Mouse (Mus musculus): ENCODE data around the gene Saa4. TPM values are rescaled to one million over a fixed set of nuclear protein-coding genes. Genes with fewer than 3 reads are reported as not detected.

Saa4 gene
- total RNA-seq, 1 experiment = not detected

GRCm38 (mm10) chr7:46678417-46678816 lies 54.0 kb downstream of the Saa4 start:
- H3K9me3 ChIP-seq (ENCODE audit: control insufficient read depth, insufficient read depth, low read depth, low read length) = no peaks in the 10 kb centered on the region
- DNase-seq (ENCODE audit: low read depth, low spot score) = no peak
- no peak for TF ChIP-seq ZC3H11A (IDR thresholded peaks at IDR 0.05; ENCODE audit: borderline replicate concordance, low read depth, low read length)
- TF ChIP-seq MAFK (IDR thresholded peaks at IDR 0.05; ENCODE audit: insufficient read depth, low read depth, low read length) = no peak
- TF ChIP-seq CHD2 (IDR thresholded peaks at IDR 0.05; ENCODE audit: low read depth, low read length) = no peak
- TF ChIP-seq HCFC1 (IDR thresholded peaks at IDR 0.05; ENCODE audit: borderline replicate concordance, insufficient read depth, low read length) = no peak
- no peak for TF ChIP-seq ZNF384 (IDR thresholded peaks at IDR 0.05; ENCODE audit: low read depth, low read length)
- H3K4me3 ChIP-seq (ENCODE audit: insufficient read depth in 1 of 2, low read depth in 1 of 2, low read length in 2 of 2, poor library complexity in 1 of 2, severe bottlenecking in 1 of 2) = no peak overlapping the region
- in situ Hi-C loops (cut with MboI; ENCODE audit: low sequenced_read_pairs in 2 of 2, unreplicated experiment in 2 of 2) = no loop called here
- no peak overlapping the region for H3K27ac ChIP-seq (ENCODE audit: insufficient read depth, low read depth, low read length, poor library complexity, severe bottlenecking)
- no peaks in the 10 kb centered on the region for H3K36me3 ChIP-seq (ENCODE audit: control insufficient read depth, insufficient read depth, low read length, poor library complexity, severe bottlenecking)
- H3K9ac ChIP-seq (ENCODE audit: insufficient read depth, low read depth, low read length, poor library complexity, severe bottlenecking) = no peak overlapping the region
- no peaks in the 10 kb centered on the region for H3K4me1 ChIP-seq (ENCODE audit: control insufficient read depth in 2 of 2, insufficient read depth in 2 of 2, low read length in 2 of 2, poor library complexity in 1 of 2)

Other genes starting within 250 kb of the Saa4 start
- 5.4 and 5.7 TPM in 2 replicates for gene Sergef, start 92.8 kb downstream of the Saa4 start, total RNA-seq (2012; rRNA removed)
- 0.32 and 3.6 TPM in 2 replicates for gene Tph1, start 60.1 kb downstream of the Saa4 start, total RNA-seq (2012; rRNA removed)
- 15.2 and 15.6 TPM in 2 replicates for gene Saal1, start 21.9 kb downstream of the Saa4 start, total RNA-seq (2012; rRNA removed)
- 0.54 and 0.79 TPM in 2 replicates for gene Saa3, start 16.9 kb downstream of the Saa4 start, total RNA-seq (2012; rRNA removed)
- not detected in 2 replicates for gene Saa1, start 10.4 kb upstream of the Saa4 start, total RNA-seq (2012; rRNA removed)
- not detected in 2 replicates for gene Saa2, start 19.2 kb upstream of the Saa4 start, total RNA-seq (2012; rRNA removed)
- gene Hps5, start 63.5 kb upstream of the Saa4 start, total RNA-seq (2012; rRNA removed) = 17.4 and 18.0 TPM in 2 replicates
- 57.5 and 71.7 TPM in 2 replicates for gene Gtf2h1, start 63.5 kb upstream of the Saa4 start, total RNA-seq (2012; rRNA removed)
- 621 and 827 TPM in 2 replicates for gene Ldha, start 108.9 kb upstream of the Saa4 start, total RNA-seq (2012; rRNA removed)
- gene Ldhc, start 128.6 kb upstream of the Saa4 start, total RNA-seq (2012; rRNA removed) = 3.4 and 3.9 TPM in 2 replicates
- 44.9 and 54.3 TPM in 2 replicates for gene Tsg101, start 187.4 kb upstream of the Saa4 start, total RNA-seq (2012; rRNA removed)
- gene Uevld, start 225.9 kb upstream of the Saa4 start, total RNA-seq (2012; rRNA removed) = 6.6 and 10.3 TPM in 2 replicates